Mouse (Mus musculus) heart, postnatal 25 days (tissue): ENCODE measurements around the gene Olfr1472. TPM values are rescaled to one million over a fixed set of nuclear protein-coding genes. Genes with fewer than 3 reads are reported as not detected.
"Not testable (repeated sequence)": the region's sequence is repeated elsewhere in the genome, so short reads cannot be mapped to it uniquely, and the experiment has no call there.

Experiments used
- DNase-seq: peaks from one replicate; pipeline ENCODE4 v3.0.0; 2022; ENCODE audit warnings: low spot score
- intact Hi-C: fragments of 180-260 bp; cut with DNase I; formaldehyde crosslinking; loops from one replicate; pipeline ENCODE4 v1.15.1; 2025
- total RNA-seq, 2 experiments: library from RNA; stranded (reverse); gene quantifications; 2 replicates each; pipeline ENCODE4 v1.2.3; 2021

Olfr1472 gene
- not detected for total RNA-seq

- intact Hi-C loops: no loop called here
- DNase-seq: no peak
Measured at GRCm38 (mm10) chr19:13455986-13456385, at the start of gene Olfr1472. Gene Olfr1472, minus strand, starts transcription at chr19:13456086.

GRCm38 (mm10) chr19:13500246-13500645 is 44.4 kb upstream of the Olfr1472 start, which contains the start of gene Olfr1477:
Gene Olfr1477, plus strand, starts transcription at chr19:13500546.
- intact Hi-C loops: no loop called here
- DNase-seq: no peak

GRCm38 (mm10) chr19:13480096-13480495 is 24.2 kb upstream of the Olfr1472 start, which contains the start of gene Olfr1475:
Gene Olfr1475, minus strand, starts transcription at chr19:13480196.
- intact Hi-C loops: no loop called here
- DNase-seq: no peak

DNA sequence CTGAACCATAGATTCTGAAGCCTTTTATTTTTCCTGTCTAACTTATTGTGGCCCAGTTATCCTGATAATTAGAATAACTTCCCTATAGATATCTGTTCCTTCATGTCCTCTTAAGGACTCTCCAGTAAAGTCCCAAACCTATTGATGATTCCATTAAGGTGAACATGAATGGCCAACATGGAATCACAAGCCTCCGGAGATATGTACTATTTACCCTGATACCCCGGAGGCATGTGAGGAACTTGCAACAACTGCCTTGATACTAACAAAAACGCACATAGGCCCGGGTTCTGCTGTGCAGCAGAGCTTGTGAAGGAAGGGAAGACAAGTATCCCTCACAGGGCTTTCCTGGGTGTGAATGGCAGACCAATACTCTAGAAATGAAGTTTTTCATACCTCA is 13.4 kb upstream of the Olfr1472 start, which contains the start of gene Olfr1474:
TSS of gene Olfr1474 (plus strand) at position 301 of the 400 bp plus-strand sequence.
- DNase-seq, intact Hi-C loops: not testable (repeated sequence)

- DNase-seq, intact Hi-C loops: not testable (repeated sequence)
Measured at GRCm38 (mm10) chr19:13443109-13443508, 12.8 kb downstream of the Olfr1472 start, which contains the start of gene Olfr1471. Gene Olfr1471, plus strand, starts transcription at chr19:13443409.

GRCm38 (mm10) chr19:13407549-13407948 is 48.3 kb downstream of the Olfr1472 start, which contains the start of gene Olfr1469:
Gene Olfr1469, plus strand, starts transcription at chr19:13407849.
- no peak for DNase-seq

More at GRCm38 (mm10) chr19:13407549-13407948, 48.3 kb downstream of the Olfr1472 start, which contains the start of gene Olfr1469:
- intact Hi-C loops: no loop called here

Other genes starting within 250 kb of the Olfr1472 start
- gene Olfr1463, start 224.8 kb downstream of the Olfr1472 start, total RNA-seq: not detected
- gene Olfr1465, start 140.5 kb downstream of the Olfr1472 start, total RNA-seq: not detected
- gene Olfr1466, start 117.2 kb downstream of the Olfr1472 start, total RNA-seq: not detected
- not detected for gene Olfr1467, start 93.8 kb downstream of the Olfr1472 start, total RNA-seq
- gene Olfr1469, start 48.2 kb downstream of the Olfr1472 start, total RNA-seq: not detected
- not detected for gene Olfr1471, start 12.7 kb downstream of the Olfr1472 start, total RNA-seq
- not detected for gene Olfr1474, start 13.5 kb upstream of the Olfr1472 start, total RNA-seq
- not detected for gene Olfr1475, start 24.1 kb upstream of the Olfr1472 start, total RNA-seq
- not detected for gene Olfr1477, start 44.5 kb upstream of the Olfr1472 start, total RNA-seq
- gene Olfr1480, start 71.8 kb upstream of the Olfr1472 start, total RNA-seq: not detected
- gene Olfr1484, start 127.4 kb upstream of the Olfr1472 start, total RNA-seq: not detected
- gene Olfr1487, start 161.3 kb upstream of the Olfr1472 start, total RNA-seq: not detected
- gene Olfr1489, start 175.5 kb upstream of the Olfr1472 start, total RNA-seq: not detected
- gene Olfr1490, start 195.0 kb upstream of the Olfr1472 start, total RNA-seq: not detected
- gene Olfr1491, start 241.2 kb upstream of the Olfr1472 start, total RNA-seq: not detected